Mouse (Mus musculus) cerebral cortex, adult 2 months (tissue): ENCODE data around the gene Nat8f5.

Source experiments
- WGBS: fragments of 180-500 bp; shearing (Covaris S2); methylation state at CpG from one replicate; pipeline ENCODE4 v1.1.7; 2018; 5-methylcytosine and 5-hydroxymethylcytosine counted together

Nat8f5 gene

DNA sequence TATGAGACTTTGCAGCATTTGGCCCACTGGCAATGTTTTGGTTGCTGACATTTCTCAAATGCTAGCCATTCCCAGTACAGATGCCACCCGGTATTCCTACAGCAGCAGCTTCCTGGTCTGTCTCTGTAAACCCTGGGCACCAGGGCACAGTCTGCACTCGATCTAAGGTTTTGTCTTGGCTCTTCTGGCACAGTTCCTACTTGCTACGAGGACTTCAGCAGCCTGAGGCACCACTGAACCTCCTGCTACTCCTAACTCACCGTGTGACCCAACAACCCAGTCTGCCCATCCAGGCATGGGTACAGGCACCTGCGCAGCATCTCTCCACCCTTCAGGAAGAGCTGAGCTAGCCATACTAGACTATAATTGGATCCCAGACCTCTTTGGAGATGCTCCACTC is 15.3 kb upstream of the Nat8f5 start:
- 65% methylated on average over 5 of the region's 5 CpGs for WGBS

DNA sequence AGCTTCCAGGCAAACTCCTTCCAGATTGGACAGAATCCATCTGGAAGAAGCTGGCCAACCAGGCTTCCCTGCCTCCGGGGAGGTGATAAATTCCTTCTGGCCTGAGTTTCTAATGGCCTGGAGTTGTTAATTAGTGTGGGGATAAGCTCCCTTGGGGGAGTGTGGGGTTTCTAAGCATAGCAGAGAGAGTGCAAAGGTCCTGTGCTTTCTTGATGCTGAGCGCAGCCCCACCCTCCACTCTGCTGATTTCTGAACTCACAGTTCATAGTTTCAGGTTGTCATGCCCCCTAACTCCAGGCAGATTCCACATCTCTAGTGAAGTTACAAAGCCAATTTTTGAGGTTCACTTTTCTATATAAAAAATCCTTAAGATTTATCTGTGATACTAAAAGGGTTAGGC is 14.3 kb upstream of the Nat8f5 start:
- 83% methylated on average over 1 of the region's 2 CpGs for WGBS

DNA sequence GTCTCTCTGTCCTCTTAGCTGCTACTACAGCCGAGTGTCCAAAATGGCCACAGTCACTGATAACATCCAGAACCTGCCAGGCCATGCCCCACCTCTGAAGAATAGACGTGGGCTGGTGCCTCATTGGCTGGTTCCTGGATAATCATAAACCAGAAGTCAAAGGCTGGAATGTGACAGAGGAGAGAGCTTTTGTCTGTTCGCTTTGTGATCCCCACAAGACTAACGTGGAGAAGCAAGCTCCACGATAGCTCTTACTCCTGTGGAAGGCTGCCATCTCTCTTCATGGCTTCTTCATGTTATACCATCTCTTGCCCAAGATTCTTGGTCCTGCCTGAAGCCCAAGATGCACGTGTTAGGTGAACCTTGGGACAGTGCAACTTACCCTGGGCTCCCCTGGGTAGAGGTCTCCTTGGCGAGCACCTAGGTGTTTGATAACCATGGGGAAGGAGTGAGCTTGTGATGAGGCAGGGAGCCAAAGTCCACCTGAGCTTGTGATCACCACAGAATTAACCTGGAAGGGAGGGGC is 11.1 kb upstream of the Nat8f5 start, which contains the start of gene Nat8:
Gene Nat8 (minus strand): TSS at position 287 of the 526 bp plus-strand sequence.
- 87% methylated on average over 7 of the region's 7 CpGs for WGBS

DNA sequence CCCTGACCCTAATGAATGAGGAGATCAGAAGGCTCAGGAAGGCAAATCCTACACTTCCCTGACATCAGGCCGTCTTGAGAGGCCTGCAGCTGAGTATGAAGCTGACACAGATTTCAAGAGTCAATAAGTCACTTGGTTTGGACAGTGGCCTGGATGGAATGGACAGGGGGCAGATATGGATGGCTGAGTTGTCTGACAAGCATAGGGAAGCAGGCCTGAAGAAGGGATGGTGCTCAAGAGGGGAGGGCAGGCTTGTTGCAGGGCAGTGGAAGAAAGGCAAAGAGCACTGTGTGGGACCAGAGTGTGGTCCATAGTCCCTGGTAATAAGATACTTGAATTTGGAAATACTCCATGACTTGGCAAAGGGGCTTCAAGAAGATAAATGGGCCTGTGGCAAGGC is 8.7 kb upstream of the Nat8f5 start:
- 89% methylated on average over 1 of the region's 1 CpGs for WGBS

DNA sequence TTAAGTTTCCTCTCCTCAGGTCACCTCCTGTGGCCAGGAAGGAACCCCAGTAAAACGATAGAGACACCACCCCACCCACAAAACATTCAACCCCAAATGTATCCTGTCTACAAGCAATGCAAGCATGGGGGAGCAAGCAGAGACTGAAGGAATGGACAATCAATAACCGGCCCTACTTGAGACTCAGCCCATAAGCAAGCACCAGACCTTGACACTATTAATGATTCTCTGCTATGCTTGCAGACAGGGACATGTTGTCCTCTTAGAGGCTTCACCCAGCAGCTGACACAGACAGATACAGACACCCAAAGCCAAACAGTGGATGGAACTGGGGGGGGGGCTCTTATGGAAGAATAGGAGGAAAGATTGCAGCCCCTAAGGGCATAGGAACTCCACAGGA is 5.1 kb upstream of the Nat8f5 start:
- 74% methylated on average over 2 of the region's 2 CpGs for WGBS

DNA sequence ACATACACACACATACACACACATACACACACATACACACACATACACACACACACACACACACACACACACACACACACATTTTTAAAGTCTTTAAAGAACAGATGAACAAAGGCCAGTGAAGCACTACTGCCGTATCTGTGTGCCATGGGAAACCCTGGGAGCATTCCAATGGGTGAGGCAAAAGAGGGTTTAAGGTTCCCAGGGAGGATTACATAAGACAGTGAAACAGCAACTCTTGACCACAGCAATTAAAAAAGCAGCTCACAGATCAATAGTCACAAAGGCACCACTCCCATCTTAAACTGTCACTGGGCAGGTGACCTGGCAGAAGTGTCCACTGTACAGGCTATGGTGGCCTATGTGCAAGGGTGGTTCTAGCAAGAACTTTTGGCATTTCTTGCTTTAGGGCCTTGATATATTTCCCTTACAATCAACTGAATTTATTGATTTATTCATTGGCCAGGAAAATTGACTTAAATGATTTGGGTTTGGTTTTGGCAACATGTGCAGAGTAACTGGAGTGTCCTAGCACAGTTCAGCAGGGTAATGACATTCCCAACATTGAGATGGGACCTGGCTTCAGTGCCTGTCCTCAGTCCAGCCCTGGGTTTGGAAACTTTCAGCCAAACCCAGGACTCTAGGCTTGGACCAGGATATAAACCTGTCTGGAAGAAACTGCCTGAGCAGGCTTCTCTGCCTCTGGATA is 2.8 kb upstream of the Nat8f5 start:
- 89% methylated on average over 1 of the region's 1 CpGs for WGBS

DNA sequence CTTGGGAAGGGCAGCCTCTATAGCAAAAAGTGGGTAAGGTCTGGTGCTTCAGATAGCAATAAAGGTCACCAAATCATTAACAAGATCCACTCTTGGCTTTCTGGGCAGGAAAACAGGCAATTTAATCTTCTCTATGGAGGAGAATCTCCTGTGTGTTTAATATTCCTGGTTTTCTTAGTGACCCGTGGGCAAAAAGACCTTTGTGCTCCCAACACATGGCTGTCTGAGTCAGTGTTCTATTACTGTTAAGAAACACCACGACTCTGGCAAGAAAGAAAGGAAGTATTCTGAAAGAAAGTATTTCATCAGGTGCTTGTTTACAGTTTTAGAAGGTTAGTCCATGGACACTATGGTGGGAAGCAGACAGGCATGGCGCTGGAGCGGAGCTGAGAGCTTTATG is 1.5 kb upstream of the Nat8f5 start:
- 84% methylated on average over 4 of the region's 4 CpGs for WGBS

DNA sequence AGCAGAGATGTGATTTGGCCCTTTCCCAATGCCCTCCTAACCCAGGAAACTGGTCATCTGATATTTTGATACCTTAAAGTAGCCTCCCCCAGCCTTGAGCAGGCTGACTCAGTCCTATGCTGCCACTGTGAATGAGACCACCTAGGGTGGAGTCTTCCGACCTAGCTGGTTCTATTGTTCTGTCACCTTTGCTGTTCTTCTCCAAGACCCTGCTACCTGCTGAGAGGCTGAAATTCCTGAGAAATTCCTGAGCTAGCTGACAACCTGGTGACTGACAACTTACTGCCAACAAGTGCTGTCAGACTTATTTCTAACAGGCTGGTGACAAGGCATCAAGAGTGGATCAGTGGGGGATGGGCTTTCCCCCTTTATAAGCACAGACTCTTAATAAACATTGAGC is 2.4 kb downstream of the Nat8f5 start:
- 56% methylated on average over 1 of the region's 1 CpGs for WGBS

DNA sequence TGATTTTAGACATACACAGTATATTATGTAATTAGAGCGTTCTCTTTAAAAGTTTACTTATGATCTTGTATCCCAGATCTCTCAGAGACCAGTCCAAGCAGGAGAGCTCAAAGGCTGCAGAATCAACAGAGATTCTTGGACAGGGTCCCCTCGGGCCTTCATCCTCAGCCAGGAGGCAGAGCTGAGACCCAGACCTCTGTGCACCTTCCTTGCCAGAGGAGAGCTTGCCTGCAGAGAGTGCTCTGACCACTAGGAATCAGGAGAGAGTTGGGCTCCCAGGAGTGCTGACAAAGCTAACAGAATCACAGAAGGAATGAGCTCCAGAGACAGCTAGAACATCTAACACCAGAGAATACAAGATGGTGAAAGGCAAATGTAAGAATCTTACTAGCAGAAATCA is 7.4 kb downstream of the Nat8f5 start:
- WGBS: 86% methylated on average over 2 of the region's 2 CpGs

DNA sequence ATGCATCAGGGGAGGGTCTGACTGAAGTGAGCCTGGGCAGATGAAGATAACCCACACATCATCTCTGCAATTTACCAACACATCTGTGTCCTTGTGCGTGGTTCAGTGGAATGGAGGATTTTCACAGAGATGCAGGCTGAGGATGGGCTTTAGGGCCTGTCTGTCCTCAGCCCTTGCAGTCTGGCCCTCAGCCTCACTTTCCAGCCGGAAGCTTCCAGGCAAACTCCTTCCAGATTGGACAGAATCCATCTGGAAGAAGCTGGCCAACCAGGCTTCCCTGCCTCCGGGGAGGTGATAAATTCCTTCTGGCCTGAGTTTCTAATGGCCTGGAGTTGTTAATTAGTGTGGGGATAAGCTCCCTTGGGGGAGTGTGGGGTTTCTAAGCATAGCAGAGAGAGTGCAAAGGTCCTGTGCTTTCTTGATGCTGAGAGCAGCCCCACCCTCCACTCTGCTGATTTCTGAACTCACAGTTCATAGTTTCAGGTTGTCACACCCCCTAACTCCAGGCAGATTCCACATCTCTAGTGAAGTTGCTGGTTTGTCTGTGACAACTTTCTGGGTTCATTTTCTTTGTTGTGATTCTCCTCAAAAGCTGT is 9.7 kb downstream of the Nat8f5 start:
- 46% methylated on average over 3 of the region's 3 CpGs for WGBS

DNA sequence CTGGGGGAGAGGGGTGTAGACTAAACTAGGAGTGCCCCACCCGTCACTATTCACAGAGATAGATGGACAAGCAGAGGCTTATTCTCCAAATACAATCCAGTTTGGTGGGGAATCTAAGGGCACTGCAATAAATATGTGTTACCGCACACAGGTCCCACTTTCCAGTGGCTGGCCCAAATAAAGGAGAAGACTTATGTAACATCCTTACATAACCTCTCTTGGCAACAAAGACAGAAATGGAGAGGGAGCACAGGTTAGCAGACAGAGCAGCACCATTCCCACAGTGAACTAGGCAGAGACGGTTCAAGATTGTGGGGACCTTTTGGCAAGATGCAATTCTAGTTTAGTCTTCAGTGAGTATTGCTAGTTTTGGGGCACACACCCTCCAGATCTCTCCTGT is 10.3 kb downstream of the Nat8f5 start:
- WGBS: 61% methylated on average over 3 of the region's 3 CpGs

DNA sequence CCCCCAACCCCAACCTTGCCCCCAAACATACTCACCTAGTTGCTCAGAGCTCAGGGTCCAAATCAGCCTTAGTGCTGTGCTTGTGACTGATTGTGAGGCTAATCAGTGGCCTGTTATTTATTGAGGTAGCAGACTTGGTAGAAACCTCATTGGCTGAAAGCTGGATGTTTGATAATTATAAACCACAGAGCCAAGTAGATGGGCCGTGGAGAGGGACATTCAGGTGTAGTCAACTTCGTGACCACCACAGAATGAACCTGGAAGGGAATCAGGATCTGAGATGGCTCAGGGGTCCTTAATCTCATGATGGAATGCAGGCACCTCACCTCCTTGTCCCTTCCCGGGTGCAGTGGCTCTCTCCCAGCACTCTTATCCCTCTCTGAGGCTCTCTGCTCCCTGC is 11.0 kb downstream of the Nat8f5 start:
- WGBS: 87% methylated on average over 3 of the region's 3 CpGs

DNA sequence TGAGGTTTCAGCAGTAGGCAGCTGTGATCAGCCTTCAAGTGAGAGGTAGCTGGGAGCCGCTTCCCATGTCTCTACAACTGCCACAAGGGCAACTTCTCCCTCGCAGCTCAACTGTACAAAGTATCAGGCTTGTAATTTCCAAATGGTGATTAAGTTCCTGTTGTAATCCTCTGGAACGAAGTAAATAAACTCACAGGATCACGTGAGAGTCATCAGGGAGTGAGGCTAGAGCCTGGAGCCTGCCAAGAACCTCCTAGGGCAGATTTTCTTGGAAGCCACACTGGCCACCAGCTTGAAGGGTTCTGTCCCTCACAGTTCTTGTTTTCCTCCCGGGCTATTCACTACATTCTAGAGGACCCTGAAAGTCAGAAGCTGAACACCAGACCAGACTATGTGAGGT is 17.6 kb downstream of the Nat8f5 start:
- WGBS: 70% methylated on average over 5 of the region's 5 CpGs
